Mouse (Mus musculus): Measurements from ENCODE around the gene Sox13.
A peak's percentile ranks its signal among the peaks of the same experiment; 100 is the strongest.
"Not testable (repeated sequence)": the region's sequence is repeated elsewhere in the genome, so short reads cannot be mapped to it uniquely, and the experiment has no call there.

Sox13 gene

DNA sequence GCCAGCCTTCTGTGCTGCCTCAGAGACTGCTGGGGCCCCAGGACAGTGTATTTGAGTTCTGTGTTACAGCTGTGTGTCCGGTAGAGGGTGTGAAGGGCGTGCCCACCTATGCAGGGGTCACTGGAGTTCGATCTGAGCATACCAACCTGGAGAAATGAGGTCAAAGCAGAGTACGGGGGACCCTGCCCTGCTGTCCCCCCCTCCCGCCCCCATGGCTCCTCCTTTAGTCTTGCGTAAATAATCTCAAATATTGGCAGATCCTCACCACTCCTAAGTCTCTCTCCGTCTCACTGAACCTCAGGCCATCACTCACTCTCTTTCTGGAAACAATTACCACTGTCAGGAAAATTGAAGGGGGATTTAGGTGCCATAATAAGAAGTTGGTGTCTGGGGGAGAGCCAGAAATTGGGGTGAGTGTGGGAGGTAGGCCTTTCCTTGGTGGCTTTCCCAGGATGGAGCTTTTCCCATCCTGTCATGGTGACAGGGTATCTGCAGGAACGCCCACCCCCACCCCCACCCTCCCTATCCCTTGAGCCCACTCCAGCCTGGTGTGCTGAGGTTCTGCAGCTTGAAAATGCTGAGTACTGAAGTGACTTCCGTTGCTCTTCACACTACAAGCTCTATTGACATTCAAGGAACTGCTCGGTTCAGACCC lies 57.1 kb downstream of the Sox13 start:
- DNase-seq, result no peak

DNA sequence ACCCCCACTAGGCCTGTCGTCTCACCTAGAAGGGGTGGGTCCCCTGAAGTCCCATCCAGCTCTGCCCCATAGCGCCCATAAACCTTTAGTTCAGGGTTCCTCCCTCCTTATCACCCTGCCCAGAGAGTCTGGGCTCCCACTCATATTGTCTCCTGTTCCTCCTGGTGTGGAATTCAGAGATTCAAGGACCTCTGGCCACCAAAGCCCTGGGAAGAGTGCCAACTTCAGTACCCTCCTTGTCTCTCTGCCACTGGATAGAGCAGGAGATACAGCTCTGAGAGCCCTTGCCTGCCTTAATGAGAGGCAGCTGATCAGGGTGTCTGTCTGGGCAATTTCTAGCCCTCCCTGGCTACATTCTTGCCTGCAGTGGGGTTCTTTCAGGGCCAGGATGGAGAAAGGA lies 59.3 kb downstream of the Sox13 start:
- no peak for DNase-seq

DNA sequence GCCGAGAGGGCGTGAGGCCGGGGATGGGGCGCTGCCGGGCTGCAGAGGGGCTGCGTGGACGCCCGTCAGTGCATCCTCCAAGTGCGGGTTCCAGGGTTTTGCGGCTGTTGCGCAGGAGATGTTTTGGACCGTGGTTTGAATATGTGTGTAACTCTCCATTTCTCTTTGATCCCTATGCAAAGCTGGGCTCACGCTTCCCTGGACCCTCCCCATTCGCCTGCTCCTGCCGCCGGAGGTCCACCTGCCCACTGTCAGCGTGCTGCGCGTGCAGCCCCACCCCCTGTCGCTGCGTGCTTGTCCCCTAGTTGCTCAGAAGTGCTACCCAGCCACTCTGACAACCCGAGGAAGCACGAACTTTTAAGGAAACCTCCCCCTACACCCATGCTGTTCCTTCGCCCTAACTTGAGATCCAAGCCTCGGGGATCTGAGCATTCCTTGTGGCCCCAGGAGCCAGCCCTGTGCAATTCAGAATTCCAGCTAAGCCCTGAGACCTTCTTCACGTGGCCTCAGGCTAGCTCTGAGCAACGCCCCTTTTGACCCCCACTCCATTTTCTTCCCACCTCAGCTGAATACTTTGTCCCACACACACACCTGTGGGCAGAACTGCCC lies 60.1 kb downstream of the Sox13 start:
- DNase-seq, result no peak

DNA sequence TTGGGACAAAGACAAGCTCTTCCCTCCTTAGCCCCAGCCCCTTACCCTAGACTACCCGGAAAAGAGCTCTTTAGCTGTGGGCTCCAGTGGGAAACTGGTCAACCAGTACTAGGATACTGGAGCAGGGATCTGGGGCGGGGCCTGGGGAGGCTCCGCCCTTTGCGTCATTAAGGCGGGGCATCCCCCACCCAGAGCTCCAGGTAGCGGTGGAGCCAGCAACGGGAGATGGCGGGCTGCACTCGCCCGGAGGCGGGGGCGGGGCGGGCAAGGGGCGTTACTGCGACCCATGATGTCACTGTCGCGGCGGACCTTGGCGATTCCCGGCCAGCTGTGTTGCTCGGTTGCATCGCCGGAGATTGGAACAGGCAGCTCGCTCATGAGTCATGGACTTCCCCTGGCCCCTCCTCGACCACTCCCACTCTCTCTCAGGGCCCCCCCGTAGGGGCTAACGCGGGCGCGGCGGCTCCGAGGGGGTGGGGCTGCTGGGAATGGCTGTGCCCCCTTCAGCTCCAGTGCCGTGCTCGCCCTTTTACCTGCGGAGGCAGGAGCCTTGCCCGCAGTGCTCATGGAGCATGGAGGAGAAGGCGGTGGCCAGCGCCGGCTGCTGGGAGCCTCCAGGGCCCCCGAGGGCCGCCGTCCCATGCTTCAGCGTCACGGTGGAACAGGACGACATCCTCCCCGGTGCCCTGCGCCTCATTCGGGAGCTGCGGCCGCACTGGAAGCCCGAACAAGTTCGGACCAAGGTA lies 60.7 kb downstream of the Sox13 start, which contains the start of gene Etnk2:
Gene Etnk2 (plus strand): TSS at position 297 of the 746 bp plus-strand sequence.
- DNase-seq, result peak; percentile 98

DNA sequence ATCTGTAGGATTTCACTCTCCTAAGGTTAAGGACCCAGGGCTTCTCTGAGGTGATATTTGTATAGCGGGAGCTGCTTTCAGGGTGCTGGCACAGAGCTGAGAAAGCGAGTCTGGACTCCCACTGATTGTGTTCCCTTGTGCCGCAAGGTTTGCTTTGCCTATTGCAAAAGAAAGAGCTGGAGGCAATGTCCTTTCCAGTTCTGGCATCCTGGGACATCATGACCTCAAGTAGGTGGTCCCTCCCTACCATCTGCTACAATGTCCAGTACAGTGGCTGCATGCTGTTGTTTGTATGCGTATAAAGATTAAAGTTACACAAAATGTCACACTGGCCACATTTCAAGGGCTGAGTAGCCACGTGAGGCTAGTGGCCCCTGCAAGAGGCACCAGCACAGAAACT lies 62.1 kb downstream of the Sox13 start:
- no peak for DNase-seq

DNA sequence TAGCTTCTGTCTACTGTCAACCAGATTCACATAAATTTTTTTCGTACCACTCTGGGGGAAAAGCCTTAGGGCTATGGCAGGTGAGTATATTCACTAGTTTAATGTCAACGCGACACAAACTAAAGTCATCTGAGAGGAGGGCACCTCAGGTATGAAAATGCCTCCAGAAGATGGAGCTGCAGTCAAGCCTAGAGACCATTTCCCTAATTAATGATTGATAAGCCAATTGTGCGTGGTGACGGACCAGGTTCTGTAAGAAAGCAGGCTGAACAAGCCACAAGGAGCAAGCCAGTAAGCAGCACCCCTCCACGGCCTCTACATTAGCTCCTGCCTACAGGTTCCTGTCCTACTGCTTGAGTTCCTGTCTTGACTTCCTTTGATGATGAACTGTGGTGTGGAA lies 63.2 kb downstream of the Sox13 start:
- DNase-seq, result no peak

DNA sequence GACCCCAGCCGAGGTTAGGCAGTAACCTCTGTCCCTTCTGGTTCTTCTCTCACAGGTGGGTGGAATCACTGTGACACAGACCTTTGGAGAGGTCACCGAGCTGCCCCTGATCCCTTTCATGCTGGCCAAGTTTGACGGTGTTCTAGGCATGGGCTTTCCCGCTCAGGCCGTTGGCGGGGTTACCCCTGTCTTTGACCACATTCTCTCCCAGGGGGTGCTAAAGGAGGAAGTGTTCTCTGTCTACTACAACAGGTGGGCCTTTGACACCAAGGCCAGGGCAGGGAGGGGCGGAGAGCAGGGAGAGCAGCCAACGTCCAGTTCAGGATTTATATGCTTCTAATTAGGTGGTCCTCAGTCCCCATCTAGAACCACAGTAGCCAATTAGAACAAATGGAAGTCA lies 67.8 kb downstream of the Sox13 start:
- DNase-seq, result no peak

DNA sequence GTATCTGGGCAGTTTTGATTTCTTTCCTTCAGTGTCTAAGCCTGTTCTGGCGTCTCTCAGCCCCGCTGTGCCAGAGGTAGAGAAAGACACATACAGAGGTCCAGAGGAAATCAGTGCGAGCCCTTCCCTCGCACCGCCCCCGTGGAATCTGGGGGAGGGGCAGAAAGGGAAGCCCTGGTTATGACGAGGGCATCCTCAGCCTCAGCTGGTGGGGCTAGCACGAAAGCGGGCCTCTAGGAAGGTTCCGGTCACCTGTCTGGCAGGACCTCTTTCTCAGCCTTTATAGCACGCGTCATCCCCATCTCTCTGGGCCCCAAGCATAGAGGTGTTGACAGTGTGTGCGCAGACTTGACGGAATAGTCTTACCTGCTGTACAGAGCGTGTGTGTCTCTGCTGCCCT lies 68.3 kb downstream of the Sox13 start:
- DNase-seq, result no peak

DNA sequence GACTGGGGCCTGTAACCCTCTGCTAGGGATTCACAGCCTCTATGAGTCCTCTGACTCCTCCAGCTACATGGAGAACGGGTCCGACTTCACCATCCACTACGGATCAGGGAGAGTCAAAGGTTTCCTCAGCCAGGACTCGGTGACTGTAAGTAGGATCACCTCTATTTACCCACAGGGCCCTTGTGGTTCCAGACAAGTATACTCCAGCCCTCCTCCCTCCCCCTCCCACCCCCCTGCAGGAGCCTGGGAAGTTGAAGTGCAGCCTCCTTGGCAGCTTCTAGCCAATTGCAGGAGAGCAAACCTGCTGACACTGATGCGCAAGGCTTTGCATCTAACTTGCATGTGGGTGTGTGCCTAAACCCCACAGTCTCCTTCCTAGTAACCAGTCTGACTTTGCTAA lies 68.7 kb downstream of the Sox13 start:
- DNase-seq, result no peak

DNA sequence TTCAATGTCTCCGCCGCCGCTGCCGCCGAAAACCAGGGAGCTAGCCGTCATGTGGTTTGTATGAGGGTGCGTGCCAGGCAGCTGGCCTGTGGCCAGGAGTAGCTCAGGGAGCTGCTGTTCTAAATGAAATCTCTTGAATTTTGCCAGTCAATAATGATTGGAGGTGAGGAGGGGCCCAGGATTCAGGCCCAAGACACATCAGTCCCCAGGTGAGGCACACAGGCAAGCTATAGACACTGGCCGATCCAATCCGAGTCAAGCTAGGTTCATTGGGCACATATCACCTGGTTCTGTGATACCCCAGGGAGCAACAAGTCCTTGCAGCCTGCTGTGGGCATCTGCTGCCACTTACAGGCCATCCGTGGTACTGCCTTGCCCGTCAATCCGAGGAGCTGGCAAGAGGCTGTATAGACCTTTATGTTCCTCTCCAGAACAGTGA lies 70.8 kb downstream of the Sox13 start:
- DNase-seq, result no peak

DNA sequence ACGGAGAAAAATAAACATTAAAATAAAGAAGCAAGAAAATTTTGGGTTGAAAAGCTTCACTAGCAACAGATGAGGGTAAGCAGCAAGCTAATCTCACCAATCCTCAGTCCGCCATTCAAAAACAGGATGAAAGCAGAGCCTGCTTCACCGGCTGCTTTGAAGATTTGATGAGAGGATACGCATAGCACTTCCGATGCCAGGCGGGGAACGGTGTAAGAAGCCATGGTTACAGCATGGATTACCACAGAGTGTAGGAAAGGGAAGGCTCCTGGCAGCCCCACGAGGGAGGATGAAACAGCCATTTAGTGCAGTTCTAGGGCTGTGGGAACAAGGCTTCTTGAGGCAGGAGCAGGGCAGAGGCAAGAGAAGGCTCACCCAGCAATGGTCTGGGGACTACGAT lies 72.4 kb downstream of the Sox13 start:
- no peak for DNase-seq

DNA sequence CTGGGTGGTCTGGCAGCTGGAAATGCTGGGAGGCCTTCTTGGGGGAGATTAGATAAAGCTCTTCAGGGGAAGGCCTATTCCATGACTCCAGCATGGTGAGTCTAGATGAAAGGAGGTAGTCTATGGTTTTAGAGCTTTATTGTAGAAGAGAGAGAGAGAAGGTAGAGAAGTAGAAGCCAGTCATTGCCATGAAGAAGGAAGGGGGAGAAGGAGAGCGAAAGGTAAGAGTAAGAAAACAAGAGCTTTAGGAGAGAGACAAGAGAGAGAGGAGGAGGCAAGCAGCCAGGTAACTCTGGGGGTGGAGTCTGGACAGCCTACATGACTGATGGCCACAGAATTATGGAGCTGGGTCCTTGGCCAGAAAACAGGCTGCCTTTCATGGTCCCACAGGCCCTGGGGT lies 74.0 kb downstream of the Sox13 start, which contains the start of gene Ren1:
Gene Ren1 (plus strand): TSS at position 301 of the 400 bp plus-strand sequence.
- DNase-seq, result no peak

DNA sequence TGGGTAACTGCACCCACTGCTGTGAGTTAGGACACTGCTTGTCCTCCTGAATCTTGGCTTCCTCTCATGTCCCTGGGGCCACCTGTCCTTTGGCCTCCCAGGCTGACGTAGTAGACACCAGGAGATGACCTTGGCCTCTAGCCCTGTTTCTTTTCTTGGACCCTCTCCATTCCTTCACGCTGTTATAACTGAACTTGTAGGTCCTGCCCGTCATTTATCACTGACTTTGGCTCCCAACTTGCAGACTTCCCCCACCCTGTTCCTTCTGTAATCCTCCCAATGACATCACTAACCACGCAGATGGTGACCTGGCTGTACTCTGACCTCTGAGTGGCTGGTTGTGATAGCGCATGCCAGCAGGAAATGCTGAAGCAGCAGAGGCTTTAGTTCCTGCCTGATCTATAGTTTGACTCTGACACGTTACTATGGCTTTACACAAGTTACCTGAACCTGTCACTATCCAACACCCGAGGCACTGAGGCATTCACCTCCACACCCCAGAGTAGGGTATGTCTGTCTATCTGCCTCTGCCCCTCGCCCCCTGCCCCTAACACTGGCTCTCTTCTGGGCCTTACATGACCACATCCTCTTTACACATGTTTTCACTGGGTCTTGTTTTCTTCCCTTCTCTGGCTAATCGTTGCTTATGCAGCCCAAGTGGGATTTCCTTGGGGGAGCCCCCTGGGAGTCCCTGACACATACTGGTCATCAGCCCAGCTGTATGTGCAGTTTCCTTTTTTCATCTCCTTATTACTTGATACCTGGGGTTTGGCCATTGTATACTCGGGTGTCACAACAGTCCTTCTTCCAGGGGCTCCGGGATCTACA lies 76.3 kb downstream of the Sox13 start:
- DNase-seq, result peak; percentile 93

DNA sequence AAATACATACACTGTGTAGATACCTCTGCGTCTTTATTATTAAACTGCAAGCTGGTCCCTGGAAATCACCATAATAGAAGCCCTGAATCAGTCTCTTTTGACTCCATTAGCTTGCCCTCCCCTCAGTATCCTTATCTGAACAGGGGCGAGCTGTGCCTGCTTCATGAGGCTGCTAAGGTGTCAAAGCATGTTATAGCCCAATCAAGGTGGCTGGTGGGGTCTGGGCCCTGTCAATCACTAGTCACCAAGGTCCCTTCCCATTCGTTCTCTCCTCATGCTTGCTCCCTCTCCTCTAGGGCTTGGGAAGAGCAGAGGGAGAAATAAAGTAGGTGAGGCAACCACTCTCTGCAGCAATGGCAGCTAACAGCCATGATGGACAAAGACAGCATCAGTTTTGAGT lies 77.0 kb downstream of the Sox13 start:
- no peak for DNase-seq

DNA sequence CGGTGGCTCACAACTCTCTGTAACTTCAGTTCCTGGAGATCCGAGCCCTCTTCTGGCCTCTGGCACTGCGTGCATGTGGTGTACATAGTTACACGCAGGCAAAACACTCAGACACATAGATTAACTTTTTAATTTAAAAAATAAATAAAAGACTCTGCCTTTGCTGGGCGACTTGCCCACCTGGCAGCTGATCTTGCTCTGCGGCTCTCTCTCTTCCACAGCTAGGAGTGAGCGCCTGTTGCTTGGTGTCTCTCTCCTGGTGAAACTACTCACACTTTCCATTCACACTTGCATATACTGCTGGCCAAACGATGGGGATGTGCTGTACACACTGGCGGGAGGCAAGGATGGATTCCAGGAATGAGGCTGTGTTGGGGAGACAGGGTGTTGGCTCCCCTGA lies 77.6 kb downstream of the Sox13 start:
- DNase-seq, result no peak

DNA sequence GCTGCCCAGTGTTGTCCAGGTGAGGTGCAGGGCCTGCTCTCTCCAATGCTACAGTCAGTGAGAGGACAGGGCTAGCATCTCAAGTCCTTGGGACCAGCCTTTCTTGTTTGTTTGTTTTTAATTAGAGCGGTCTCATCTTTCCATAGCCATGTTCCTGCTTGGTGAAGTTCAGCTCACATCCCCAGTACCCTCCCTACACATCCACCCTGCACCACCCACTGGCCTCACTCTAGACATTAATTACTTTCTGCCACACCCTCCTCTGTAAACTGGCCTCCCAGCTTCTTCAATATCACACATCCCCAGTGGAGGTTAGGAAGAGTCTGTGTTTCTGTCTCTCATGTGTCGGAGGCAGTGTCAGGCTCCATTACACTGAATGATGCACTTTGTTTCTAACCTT lies 79.8 kb downstream of the Sox13 start:
- no peak for DNase-seq

DNA sequence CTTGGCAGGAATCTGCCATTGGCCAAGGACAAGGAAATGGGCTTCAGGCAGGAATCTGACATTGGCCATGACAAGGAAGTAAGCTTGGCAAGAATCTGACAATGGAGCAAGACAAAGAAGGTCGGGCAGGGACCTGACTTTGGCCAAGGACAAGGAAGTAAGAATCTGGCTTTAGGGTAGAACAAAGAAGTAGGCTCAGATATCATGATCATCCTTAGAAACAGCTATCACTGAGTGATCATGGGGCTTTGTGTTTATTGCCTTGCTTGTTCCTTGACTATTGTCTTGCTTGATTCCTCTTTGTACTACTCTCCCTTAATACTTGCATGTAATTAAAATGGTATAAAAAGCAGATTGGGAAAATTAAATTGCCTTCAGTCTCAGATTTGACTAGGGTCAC lies 83.8 kb downstream of the Sox13 start:
- not testable (repeated sequence) for DNase-seq

DNA sequence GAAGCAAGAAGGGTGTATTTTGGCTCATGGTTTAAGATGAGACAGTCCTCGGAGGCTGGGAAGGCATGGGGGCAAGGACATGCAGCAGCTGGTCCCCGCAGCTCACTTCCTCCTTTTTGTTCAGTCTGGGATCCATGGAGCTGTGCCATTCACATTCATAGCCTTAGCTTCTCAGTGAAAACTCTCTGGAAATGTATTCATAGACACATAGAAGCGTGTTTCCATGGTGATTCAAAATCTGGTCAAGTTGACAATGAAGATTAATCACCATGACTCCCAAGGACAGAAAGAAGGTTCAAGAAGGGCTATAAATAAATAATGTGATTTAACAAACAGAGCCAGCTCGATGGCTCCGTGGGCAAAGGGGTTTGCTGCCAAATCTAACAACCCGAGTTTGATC lies 90.2 kb downstream of the Sox13 start:
- DNase-seq, result no peak

DNA sequence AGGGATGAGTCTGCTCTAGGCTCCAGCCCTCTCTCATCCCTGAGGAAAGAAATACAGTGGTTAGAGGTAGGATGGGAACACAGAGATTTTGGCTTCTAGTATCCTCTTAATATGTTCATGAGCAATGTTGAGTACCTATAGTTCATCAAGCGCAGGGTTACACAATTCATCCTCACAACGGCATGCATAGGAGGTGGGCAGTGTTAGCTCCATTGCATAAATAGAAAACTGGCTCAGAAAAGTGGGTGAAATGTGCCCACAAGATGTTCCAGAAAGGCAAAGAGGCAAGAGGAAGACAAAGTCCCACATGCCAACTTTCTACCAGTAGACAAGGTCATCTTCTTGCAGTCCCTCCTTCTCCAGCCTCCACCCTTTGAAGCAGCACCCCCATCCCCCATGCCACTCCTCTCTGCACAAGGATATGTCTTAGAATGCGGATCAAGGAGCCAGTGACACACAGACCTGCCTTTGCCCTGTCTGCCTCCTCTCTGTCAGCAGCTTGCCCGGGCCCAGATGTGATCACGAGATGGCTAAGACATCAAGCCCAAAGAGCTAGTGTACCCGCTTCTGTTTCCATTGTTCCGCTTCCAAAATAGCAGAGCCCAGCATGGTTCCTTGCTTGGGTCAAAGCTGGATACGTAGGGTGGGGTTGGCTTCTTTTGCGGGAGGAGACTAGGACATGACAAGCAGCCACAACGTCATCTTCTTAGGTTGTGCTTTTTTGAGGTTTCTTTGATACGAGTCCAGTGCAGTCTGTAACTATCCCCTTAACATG lies 91.3 kb downstream of the Sox13 start:
- no peak for DNase-seq
